Mouse (Mus musculus): ENCODE results near the gene Dagla. TPM values are rescaled to one million over a fixed set of nuclear protein-coding genes. Genes with fewer than 3 reads are reported as not detected.

Dagla gene
- polyA plus RNA-seq, 1 experiment from 2014 or later: 8.9 TPM

GRCm38 (mm10) chr19:10240654-10241305 lies 63.9 kb downstream of the Dagla start, which contains the start of gene Myrf:
Gene Myrf, minus strand, starts transcription at chr19:10240748.
- peak; percentile 77; the same call in 1 of the 2 replicates for ATAC-seq (ENCODE audit: low read depth)
- WGBS: 7% methylated on average over 43 of the region's 43 CpGs
- no peaks in the 10 kb centered on the region for H3K9me3 ChIP-seq (ENCODE audit: control insufficient read depth, low read length)

DNA sequence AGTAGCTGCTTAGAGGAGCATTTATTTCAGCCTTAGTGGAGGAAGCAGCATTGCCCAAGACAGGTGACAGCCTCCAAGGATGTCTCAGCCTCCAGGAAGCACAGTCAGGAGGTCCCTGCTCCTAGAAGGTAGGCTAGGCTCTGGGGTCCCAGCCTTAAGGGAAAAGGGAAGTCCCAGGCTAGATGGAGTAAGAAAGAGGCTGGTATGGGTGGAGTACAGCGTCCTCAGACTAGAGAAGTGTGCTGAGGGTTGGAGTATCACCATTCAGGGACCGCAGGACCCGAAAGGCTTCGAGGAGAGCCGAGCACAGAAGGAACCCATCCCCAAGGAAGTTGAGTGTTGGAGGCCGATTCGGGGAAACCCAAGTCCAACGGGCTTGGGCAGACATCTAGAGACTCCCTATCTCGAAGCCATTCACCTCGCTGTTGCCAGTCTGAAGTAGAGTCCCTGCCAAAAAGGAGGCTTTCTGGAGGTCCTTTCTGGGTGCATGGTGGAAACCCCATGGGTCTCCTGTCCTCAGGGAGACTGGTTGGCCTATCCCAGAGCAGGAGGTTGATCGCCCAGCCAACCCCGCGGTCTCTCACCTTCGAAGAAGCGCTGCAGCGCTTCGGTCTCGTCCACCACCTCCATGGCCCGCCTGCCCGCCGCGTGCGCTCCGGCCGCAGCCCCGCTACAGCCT lies 64.6 kb downstream of the Dagla start:
- 6% methylated on average over 20 of the region's 26 CpGs for WGBS
- Histone ChIP-seq H3K27ac (ENCODE audit: low read depth, low read length) (no peak overlapping the region), H3K4me1 (ENCODE audit: control insufficient read depth, insufficient read depth, low read length) (peaks cover 4% of the 10 kb centered on the region; the same call in 1 of the 2 replicates), H3K27me3 (ENCODE audit: control insufficient read depth, insufficient read depth, low read length) (peaks cover 5% of the 10 kb centered on the region), H3K36me3 (ENCODE audit: control insufficient read depth, insufficient read depth, low read length) (no peaks in the 10 kb centered on the region), H3K9me3 (ENCODE audit: control insufficient read depth, low read length) (no peaks in the 10 kb centered on the region), H3K9ac (replicated peaks; ENCODE audit: low read depth, low read length) (peak overlapping the region; percentile 37; the same call in 1 of the 2 replicates), H3K4me2 (ENCODE audit: low read depth, low read length) (peak overlapping the region; percentile 60), H3K4me3 (ENCODE audit: low read depth, low read length) (peak overlapping the region; percentile 31)
- no peak for ATAC-seq (ENCODE audit: low read depth)

More at GRCm38 (mm10) chr19:10240654-10241305, 63.9 kb downstream of the Dagla start, which contains the start of gene Myrf:
- peaks cover 5% of the 10 kb centered on the region for H3K27me3 ChIP-seq (ENCODE audit: control insufficient read depth, insufficient read depth, low read length)
- peak within 1 kb of the TSS; percentile 60 for H3K4me2 ChIP-seq (ENCODE audit: low read depth, low read length)
- H3K27ac ChIP-seq (ENCODE audit: low read depth, low read length): no peak within 1 kb of the TSS
- H3K4me3 ChIP-seq (ENCODE audit: low read depth, low read length): peak within 1 kb of the TSS; percentile 31
- peak within 1 kb of the TSS; percentile 37; the same call in 1 of the 2 replicates for H3K9ac ChIP-seq (replicated peaks; ENCODE audit: low read depth, low read length)
- H3K4me1 ChIP-seq (ENCODE audit: control insufficient read depth, insufficient read depth, low read length): peaks cover 4% of the 10 kb centered on the region; the same call in 1 of the 2 replicates
- H3K36me3 ChIP-seq (ENCODE audit: control insufficient read depth, insufficient read depth, low read length): no peaks in the 10 kb centered on the region

GRCm38 (mm10) chr19:10239419-10239818 lies 65.3 kb downstream of the Dagla start:
- Histone ChIP-seq H3K27ac (ENCODE audit: low read depth, low read length) (no peak overlapping the region), H3K4me2 (ENCODE audit: low read depth, low read length) (no peak overlapping the region), H3K4me3 (ENCODE audit: low read depth, low read length) (no peak overlapping the region), H3K36me3 (ENCODE audit: control insufficient read depth, insufficient read depth, low read length) (no peaks in the 10 kb centered on the region), H3K27me3 (ENCODE audit: control insufficient read depth, insufficient read depth, low read length) (peaks cover 5% of the 10 kb centered on the region), H3K9me3 (ENCODE audit: control insufficient read depth, low read length) (no peaks in the 10 kb centered on the region), H3K9ac (replicated peaks; ENCODE audit: low read depth, low read length) (no peak overlapping the region), H3K4me1 (ENCODE audit: control insufficient read depth, insufficient read depth, low read length) (peaks cover 4% of the 10 kb centered on the region; the same call in 1 of the 2 replicates)
- 53% methylated on average over 2 of the region's 2 CpGs for WGBS
- ATAC-seq (ENCODE audit: low read depth): no peak; the same call in 1 of the 2 replicates

DNA sequence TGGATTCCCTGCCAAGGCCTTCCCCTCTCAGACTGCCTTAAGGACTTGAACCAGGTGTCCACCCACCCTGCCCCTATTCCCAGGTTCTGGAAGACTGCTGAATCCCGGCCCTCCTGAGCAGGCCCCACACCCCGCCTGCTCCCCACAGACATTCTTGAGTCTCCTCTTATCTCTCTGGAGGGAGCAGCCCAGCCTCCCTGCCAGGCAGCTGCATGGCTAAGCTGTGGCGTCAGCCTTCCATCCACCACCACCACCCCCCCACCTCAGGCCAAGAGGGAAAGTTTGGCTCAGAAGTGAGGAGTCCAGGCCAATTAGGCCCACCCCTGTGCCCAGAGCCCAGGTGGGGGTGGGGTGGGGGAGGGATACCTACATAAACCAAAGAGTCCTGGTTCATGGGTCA lies 66.2 kb downstream of the Dagla start:
- H3K4me3 ChIP-seq (ENCODE audit: low read depth, low read length): no peak overlapping the region
- no peak for ATAC-seq (ENCODE audit: low read depth)
- 78% methylated on average over 3 of the region's 3 CpGs for WGBS

GRCm38 (mm10) chr19:10235784-10236565 lies 68.7 kb downstream of the Dagla start:
- WGBS: 89% methylated on average over 9 of the region's 9 CpGs
- Histone ChIP-seq H3K4me2 (ENCODE audit: low read depth, low read length) (no peak overlapping the region), H3K36me3 (ENCODE audit: control insufficient read depth, insufficient read depth, low read length) (no peaks in the 10 kb centered on the region), H3K27ac (ENCODE audit: low read depth, low read length) (no peak overlapping the region), H3K9me3 (ENCODE audit: control insufficient read depth, low read length) (no peaks in the 10 kb centered on the region), H3K4me1 (ENCODE audit: control insufficient read depth, insufficient read depth, low read length) (peaks cover 4% of the 10 kb centered on the region; the same call in 1 of the 2 replicates), H3K4me3 (ENCODE audit: low read depth, low read length) (no peak overlapping the region), H3K27me3 (ENCODE audit: control insufficient read depth, insufficient read depth, low read length) (peaks cover 5% of the 10 kb centered on the region), H3K9ac (replicated peaks; ENCODE audit: low read depth, low read length) (no peak overlapping the region)
- ATAC-seq (ENCODE audit: low read depth): no peak

More for the DNA sequence above, 66.2 kb downstream of the Dagla start:
- H3K9ac ChIP-seq (replicated peaks; ENCODE audit: low read depth, low read length): no peak overlapping the region
- H3K27me3 ChIP-seq (ENCODE audit: control insufficient read depth, insufficient read depth, low read length): peaks cover 5% of the 10 kb centered on the region
- no peak overlapping the region for H3K27ac ChIP-seq (ENCODE audit: low read depth, low read length)
- no peaks in the 10 kb centered on the region for H3K36me3 ChIP-seq (ENCODE audit: control insufficient read depth, insufficient read depth, low read length)
- H3K4me1 ChIP-seq (ENCODE audit: control insufficient read depth, insufficient read depth, low read length): peaks cover 4% of the 10 kb centered on the region; the same call in 1 of the 2 replicates
- H3K9me3 ChIP-seq (ENCODE audit: control insufficient read depth, low read length): no peaks in the 10 kb centered on the region
- no peak overlapping the region for H3K4me2 ChIP-seq (ENCODE audit: low read depth, low read length)

- Histone ChIP-seq H3K27me3 (ENCODE audit: control insufficient read depth, insufficient read depth, low read length) (no peaks in the 10 kb centered on the region), H3K4me2 (ENCODE audit: low read depth, low read length) (no peak overlapping the region), H3K9ac (replicated peaks; ENCODE audit: low read depth, low read length) (no peak overlapping the region), H3K4me3 (ENCODE audit: low read depth, low read length) (no peak overlapping the region), H3K36me3 (ENCODE audit: control insufficient read depth, insufficient read depth, low read length) (no peaks in the 10 kb centered on the region), H3K9me3 (ENCODE audit: control insufficient read depth, low read length) (no peaks in the 10 kb centered on the region), H3K4me1 (ENCODE audit: control insufficient read depth, insufficient read depth, low read length) (no peaks in the 10 kb centered on the region), H3K27ac (ENCODE audit: low read depth, low read length) (no peak overlapping the region)
- WGBS: 31% methylated on average over 9 of the region's 9 CpGs
- ATAC-seq (ENCODE audit: low read depth): no peak
Measured at GRCm38 (mm10) chr19:10232327-10233017, 72.2 kb downstream of the Dagla start.

DNA sequence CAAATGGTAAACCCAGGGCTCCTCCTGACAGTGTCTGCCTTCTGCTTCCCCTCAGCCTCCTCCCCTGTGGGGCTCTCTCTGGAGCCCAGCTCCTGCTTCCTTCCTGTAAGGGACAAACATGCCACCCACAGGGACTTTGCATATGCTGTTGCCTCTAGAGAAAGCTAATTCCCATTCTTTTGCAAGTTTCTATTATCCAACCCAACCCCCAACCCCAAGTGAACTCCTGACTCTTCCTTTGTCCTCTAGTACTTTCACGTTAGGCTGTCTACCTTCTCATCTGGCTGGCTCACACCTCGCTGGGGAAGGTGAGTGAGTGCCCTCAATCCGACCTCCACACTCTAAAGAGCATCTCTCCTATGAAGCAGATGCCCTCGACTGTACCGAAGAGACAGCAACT lies 72.8 kb downstream of the Dagla start:
- Histone ChIP-seq H3K9me3 (ENCODE audit: control insufficient read depth, low read length) (no peaks in the 10 kb centered on the region), H3K9ac (replicated peaks; ENCODE audit: low read depth, low read length) (no peak overlapping the region), H3K27me3 (ENCODE audit: control insufficient read depth, insufficient read depth, low read length) (no peaks in the 10 kb centered on the region), H3K4me3 (ENCODE audit: low read depth, low read length) (no peak overlapping the region), H3K27ac (ENCODE audit: low read depth, low read length) (no peak overlapping the region), H3K4me1 (ENCODE audit: control insufficient read depth, insufficient read depth, low read length) (no peaks in the 10 kb centered on the region), H3K4me2 (ENCODE audit: low read depth, low read length) (no peak overlapping the region), H3K36me3 (ENCODE audit: control insufficient read depth, insufficient read depth, low read length) (no peaks in the 10 kb centered on the region)
- WGBS: 13% methylated on average over 5 of the region's 5 CpGs
- ATAC-seq (ENCODE audit: low read depth): no peak

- WGBS: 11% methylated on average over 7 of the region's 7 CpGs
Measured at GRCm38 (mm10) chr19:10231016-10231415, 73.7 kb downstream of the Dagla start.

More at GRCm38 (mm10) chr19:10231016-10231415, 73.7 kb downstream of the Dagla start:
- no peak for ATAC-seq (ENCODE audit: low read depth)
- no peak overlapping the region for H3K9ac ChIP-seq (replicated peaks; ENCODE audit: low read depth, low read length)
- no peak overlapping the region for H3K4me3 ChIP-seq (ENCODE audit: low read depth, low read length)
- H3K27me3 ChIP-seq (ENCODE audit: control insufficient read depth, insufficient read depth, low read length): no peaks in the 10 kb centered on the region
- H3K36me3 ChIP-seq (ENCODE audit: control insufficient read depth, insufficient read depth, low read length): no peaks in the 10 kb centered on the region
- H3K4me2 ChIP-seq (ENCODE audit: low read depth, low read length): no peak overlapping the region
- H3K9me3 ChIP-seq (ENCODE audit: control insufficient read depth, low read length): no peaks in the 10 kb centered on the region
- H3K27ac ChIP-seq (ENCODE audit: low read depth, low read length): no peak overlapping the region
- H3K4me1 ChIP-seq (ENCODE audit: control insufficient read depth, insufficient read depth, low read length): no peaks in the 10 kb centered on the region
